Mouse (Mus musculus): ENCODE data around the gene Ppfibp2. TPM values are rescaled to one million over a fixed set of nuclear protein-coding genes. Genes with fewer than 3 reads are reported as not detected.

Gene Ppfibp2
- polyA plus RNA-seq, 1 experiment from 2014 or later, result 12.8 TPM

- H3K9ac ChIP-seq, result peak overlapping the region; percentile 68
- no peaks in the 10 kb centered on the region for H3K27me3 ChIP-seq (replicated peaks)
- H3K4me1 ChIP-seq (replicated peaks), result peaks cover 50% of the 10 kb centered on the region
- H3K4me2 ChIP-seq (replicated peaks), result peak overlapping the region; percentile 65
- ATAC-seq, result no peak
- H3K36me3 ChIP-seq, result no peaks in the 10 kb centered on the region
- peak overlapping the region; percentile 44 for H3K4me3 ChIP-seq (replicated peaks)
- WGBS, result 23% methylated on average over 13 of the region's 13 CpGs
- no peaks in the 10 kb centered on the region for H3K9me3 ChIP-seq
- peak overlapping the region; percentile 94 for H3K27ac ChIP-seq
Measured at GRCm38 (mm10) chr7:107666262-107666902, 71.4 kb downstream of the Ppfibp2 start.

- Histone ChIP-seq H3K36me3 (no peaks in the 10 kb centered on the region), H3K9me3 (no peaks in the 10 kb centered on the region), H3K4me2 (replicated peaks) (no peak overlapping the region), H3K27ac (no peak overlapping the region), H3K9ac (no peak overlapping the region), H3K27me3 (replicated peaks) (no peaks in the 10 kb centered on the region), H3K4me1 (replicated peaks) (peaks cover 33% of the 10 kb centered on the region), H3K4me3 (replicated peaks) (no peak overlapping the region)
- 77% methylated on average over 5 of the region's 5 CpGs for WGBS
- ATAC-seq, result no peak
Measured at GRCm38 (mm10) chr7:107668514-107668913, 73.5 kb downstream of the Ppfibp2 start.

GRCm38 (mm10) chr7:107675224-107675623, 80.2 kb downstream of the Ppfibp2 start:
- Histone ChIP-seq H3K36me3 (no peaks in the 10 kb centered on the region), H3K9ac (no peak overlapping the region), H3K4me2 (replicated peaks) (no peak overlapping the region), H3K4me3 (replicated peaks) (no peak overlapping the region), H3K27me3 (replicated peaks) (no peaks in the 10 kb centered on the region), H3K9me3 (no peaks in the 10 kb centered on the region), H3K27ac (no peak overlapping the region), H3K4me1 (replicated peaks) (0 out of 2 replicates have a peak, but pooled peaks cover 1% of the 10 kb centered on the region)
- 67% methylated on average over 3 of the region's 3 CpGs for WGBS
- ATAC-seq, result no peak

GRCm38 (mm10) chr7:107680151-107680852, 85.3 kb downstream of the Ppfibp2 start:
- no peak overlapping the region for H3K9ac ChIP-seq
- peaks cover 7% of the 10 kb centered on the region; the same call in 1 of the 2 replicates for H3K4me1 ChIP-seq (replicated peaks)
- no peaks in the 10 kb centered on the region for H3K36me3 ChIP-seq
- WGBS, result 52% methylated on average over 6 of the region's 6 CpGs
- peak; percentile 83 for ATAC-seq
- H3K9me3 ChIP-seq, result no peaks in the 10 kb centered on the region
- H3K27ac ChIP-seq, result 0 out of 2 replicates have a peak overlapping the region, but pooled peaks have one; percentile 4
- H3K4me2 ChIP-seq (replicated peaks), result no peak overlapping the region
- H3K27me3 ChIP-seq (replicated peaks), result no peaks in the 10 kb centered on the region
- no peak overlapping the region for H3K4me3 ChIP-seq (replicated peaks)

- Histone ChIP-seq H3K36me3 (no peaks in the 10 kb centered on the region), H3K27me3 (replicated peaks) (no peaks in the 10 kb centered on the region), H3K9ac (no peak overlapping the region), H3K9me3 (no peaks in the 10 kb centered on the region), H3K4me1 (replicated peaks) (peaks cover 7% of the 10 kb centered on the region; the same call in 1 of the 2 replicates), H3K27ac (no peak overlapping the region), H3K4me2 (replicated peaks) (no peak overlapping the region), H3K4me3 (replicated peaks) (no peak overlapping the region)
- 51% methylated on average over 2 of the region's 2 CpGs for WGBS
- peak; percentile 19; the same call in 1 of the 2 replicates for ATAC-seq
Measured at GRCm38 (mm10) chr7:107681306-107681705, 86.3 kb downstream of the Ppfibp2 start.

GRCm38 (mm10) chr7:107683162-107683561, 88.2 kb downstream of the Ppfibp2 start:
- H3K4me2 ChIP-seq (replicated peaks), result no peak overlapping the region
- WGBS, result 70% methylated on average over 4 of the region's 4 CpGs
- no peaks in the 10 kb centered on the region for H3K9me3 ChIP-seq
- no peak overlapping the region for H3K9ac ChIP-seq
- H3K27me3 ChIP-seq (replicated peaks), result no peaks in the 10 kb centered on the region
- no peaks in the 10 kb centered on the region for H3K36me3 ChIP-seq
- H3K4me1 ChIP-seq (replicated peaks), result peaks cover 10% of the 10 kb centered on the region; the same call in 1 of the 2 replicates
- no peak overlapping the region for H3K27ac ChIP-seq
- no peak overlapping the region for H3K4me3 ChIP-seq (replicated peaks)
- no peak for ATAC-seq

GRCm38 (mm10) chr7:107683622-107684021, 88.6 kb downstream of the Ppfibp2 start:
- Histone ChIP-seq H3K4me2 (replicated peaks) (no peak overlapping the region), H3K9me3 (no peaks in the 10 kb centered on the region), H3K27ac (no peak overlapping the region), H3K36me3 (no peaks in the 10 kb centered on the region), H3K4me3 (replicated peaks) (no peak overlapping the region), H3K4me1 (replicated peaks) (peaks cover 10% of the 10 kb centered on the region; the same call in 1 of the 2 replicates), H3K9ac (no peak overlapping the region), H3K27me3 (replicated peaks) (no peaks in the 10 kb centered on the region)
- WGBS, result 67% methylated on average over 3 of the region's 3 CpGs
- no peak for ATAC-seq

GRCm38 (mm10) chr7:107685238-107685954, 90.4 kb downstream of the Ppfibp2 start:
- peak overlapping the region; percentile 81 for H3K27ac ChIP-seq
- H3K9me3 ChIP-seq, result no peaks in the 10 kb centered on the region
- 70% methylated on average over 8 of the region's 8 CpGs for WGBS
- H3K4me3 ChIP-seq (replicated peaks), result 0 out of 2 replicates have a peak overlapping the region, but pooled peaks have one; percentile 7
- H3K27me3 ChIP-seq (replicated peaks), result no peaks in the 10 kb centered on the region
- H3K4me2 ChIP-seq (replicated peaks), result peak overlapping the region; percentile 47
- no peaks in the 10 kb centered on the region for H3K36me3 ChIP-seq
- H3K4me1 ChIP-seq (replicated peaks), result peaks cover 7% of the 10 kb centered on the region; the same call in 1 of the 2 replicates
- ATAC-seq, result peak; percentile 61
- no peak overlapping the region for H3K9ac ChIP-seq

- Histone ChIP-seq H3K4me2 (replicated peaks) (peak overlapping the region; percentile 47), H3K36me3 (no peaks in the 10 kb centered on the region), H3K27me3 (replicated peaks) (no peaks in the 10 kb centered on the region), H3K9me3 (no peaks in the 10 kb centered on the region), H3K9ac (no peak overlapping the region), H3K4me3 (replicated peaks) (0 out of 2 replicates have a peak overlapping the region, but pooled peaks have one; percentile 7), H3K4me1 (replicated peaks) (peaks cover 5% of the 10 kb centered on the region), H3K27ac (peak overlapping the region; percentile 81)
- WGBS, result 63% methylated on average over 7 of the region's 7 CpGs
- peak; percentile 91 for ATAC-seq
Measured at GRCm38 (mm10) chr7:107685955-107686285, 90.9 kb downstream of the Ppfibp2 start.

GRCm38 (mm10) chr7:107687412-107687811, 92.4 kb downstream of the Ppfibp2 start:
- WGBS, result 14% methylated on average over 3 of the region's 3 CpGs
- H3K4me3 ChIP-seq (replicated peaks), result no peak overlapping the region
- no peak overlapping the region for H3K4me2 ChIP-seq (replicated peaks)
- no peak overlapping the region for H3K27ac ChIP-seq
- H3K36me3 ChIP-seq, result no peaks in the 10 kb centered on the region
- no peaks in the 10 kb centered on the region for H3K9me3 ChIP-seq
- ATAC-seq, result peak; percentile 64
- H3K4me1 ChIP-seq (replicated peaks), result peaks cover 9% of the 10 kb centered on the region
- no peaks in the 10 kb centered on the region for H3K27me3 ChIP-seq (replicated peaks)
- H3K9ac ChIP-seq, result no peak overlapping the region

GRCm38 (mm10) chr7:107688040-107688439, 93.0 kb downstream of the Ppfibp2 start:
- Histone ChIP-seq H3K4me3 (replicated peaks) (no peak overlapping the region), H3K27ac (no peak overlapping the region)
- no peak for ATAC-seq

More at GRCm38 (mm10) chr7:107688040-107688439, 93.0 kb downstream of the Ppfibp2 start:
- peaks cover 9% of the 10 kb centered on the region for H3K4me1 ChIP-seq (replicated peaks)
- no peaks in the 10 kb centered on the region for H3K9me3 ChIP-seq
- H3K27me3 ChIP-seq (replicated peaks), result no peaks in the 10 kb centered on the region
- 70% methylated on average over 4 of the region's 4 CpGs for WGBS
- H3K36me3 ChIP-seq, result no peaks in the 10 kb centered on the region
- no peak overlapping the region for H3K4me2 ChIP-seq (replicated peaks)
- H3K9ac ChIP-seq, result no peak overlapping the region

All from intestine, embryonic 15.5 days (tissue).